Mouse (Mus musculus) lung, postnatal 0 days (tissue): ENCODE data around the gene Arhgef16.

Experiments
- CTCF ChIP-seq: IDR thresholded peaks from 2 replicates; pipeline ENCODE4 v1.5.1; 2016; ENCODE audit warnings: antibody characterized with exemption, mild to moderate bottlenecking
- EP300 ChIP-seq: IDR thresholded peaks from 2 replicates; pipeline ENCODE4 v1.6.1; 2016; ENCODE audit warnings: antibody characterized with exemption, mild to moderate bottlenecking, control low read depth

DNA sequence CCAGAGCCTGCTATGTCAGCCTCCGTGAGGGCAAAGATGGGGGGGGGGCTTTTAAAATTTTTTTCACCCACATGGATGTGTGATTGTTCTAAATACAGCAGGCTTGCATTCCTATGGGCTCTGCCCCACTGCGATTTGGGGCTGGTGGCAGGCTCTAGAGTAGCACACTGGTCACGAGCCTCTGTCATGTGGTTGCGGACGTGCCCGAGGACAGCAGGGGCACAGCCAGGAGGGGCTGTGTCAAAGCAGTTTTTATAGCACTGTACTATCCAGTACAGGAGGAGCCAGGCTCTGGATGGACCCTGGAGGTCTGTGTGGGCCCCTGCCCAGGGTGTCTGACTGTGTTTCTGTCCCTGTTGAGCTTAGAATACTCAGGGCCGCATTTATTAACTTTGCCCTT is 28.5 kb upstream of the Arhgef16 start:
- no peak for TF ChIP-seq CTCF
- no peak for TF ChIP-seq EP300
